In genomic region chr14:21335691-21336314, GRCm38 (mm10) we compare ENCODE assay signal across 15 mouse cellular contexts.
DNase-seq lines count a peak whose midpoint lies in the region; ATAC-seq and TF ChIP-seq lines count a peak whose summit lies in the region.
"Had no signal": no experiment of that assay in that cellular context is flagged by ENCODE, and none has a peak within 500 bp of the region (broad histone marks: within the 10 kb centered on the region; RNA-seq: fewer than 3 reads in every experiment).

No protein-coding gene starts in this region.

- peak overlapping the region; percentile 23; the same call in 1 of the 2 replicates for H3K27ac ChIP-seq in heart, embryonic 12.5 days (ENCODE audit: poor library complexity, severe bottlenecking)
- peak overlapping the region; percentile 30; the same call in 1 of the 2 replicates for H3K27ac ChIP-seq in neural tube, embryonic 14.5 days (ENCODE audit: low read depth, low read length)
- no peak overlapping the region for H3K27ac ChIP-seq in neural tube, embryonic 15.5 days (replicated peaks)
- H3K27ac ChIP-seq in heart, postnatal 0 days (ENCODE audit: low read depth) = peak overlapping the region; percentile 53
- H3K27ac ChIP-seq: hindbrain, embryonic 15.5 days had no signal

- 42% methylated on average over 11 of the region's 11 CpGs for WGBS in heart, embryonic 12.5 days
- WGBS in neural tube, embryonic 14.5 days = 39% methylated on average over 11 of the region's 11 CpGs
- 46% methylated on average over 11 of the region's 11 CpGs for WGBS in neural tube, embryonic 15.5 days
- WGBS in heart, postnatal 0 days = 32% methylated on average over 11 of the region's 11 CpGs

- no peak for DNase-seq in heart, postnatal 14 days
- peak; percentile 40 for DNase-seq in heart, postnatal 0 days (ENCODE audit: low spot score)
- DNase-seq in cerebellum, adult 8-10 months = no peak
- DNase-seq in urinary bladder, postnatal 14 days (ENCODE audit: low spot score) = no peak
- DNase-seq: adrenal gland, postnatal 14 days; embryo, embryonic 11 days; gastrocnemius, postnatal 36 days; layer of hippocampus, postnatal 36 days; lung, embryonic 14.5 days; right cerebral cortex, postnatal 25 days had no signal

- no peak for TF ChIP-seq EP300 in heart, postnatal 0 days (IDR thresholded peaks at IDR 0.05; ENCODE audit: low read depth)

- peaks cover 21% of the 10 kb centered on the region for H3K4me1 ChIP-seq in heart, embryonic 12.5 days (replicated peaks)
- peaks cover 10% of the 10 kb centered on the region for H3K4me1 ChIP-seq in neural tube, embryonic 14.5 days (ENCODE audit: control insufficient read depth, insufficient read depth, low read length)
- H3K4me1 ChIP-seq in neural tube, embryonic 15.5 days = peaks cover 8% of the 10 kb centered on the region
- peaks cover 15% of the 10 kb centered on the region for H3K4me1 ChIP-seq in heart, postnatal 0 days (ENCODE audit: control insufficient read depth, insufficient read depth)

- H3K4me3 ChIP-seq in heart, embryonic 12.5 days = no peak overlapping the region
- no peak overlapping the region for H3K4me3 ChIP-seq in neural tube, embryonic 14.5 days (ENCODE audit: low read depth, low read length)
- H3K4me3 ChIP-seq in neural tube, embryonic 15.5 days (replicated peaks) = no peak overlapping the region
- H3K4me3 ChIP-seq in heart, postnatal 0 days (ENCODE audit: low read depth, low read length) = no peak overlapping the region
- H3K4me3 ChIP-seq: erythroblast, embryonic 14.5 days; hindbrain, embryonic 15.5 days had no signal

- ATAC-seq in heart, embryonic 12.5 days (ENCODE audit: insufficient number of reproducible peaks, low FRiP score) = no peak
- ATAC-seq in neural tube, embryonic 14.5 days (ENCODE audit: low read depth) = peak; percentile 24; the same call in 1 of the 2 replicates
- ATAC-seq in neural tube, embryonic 15.5 days (ENCODE audit: low FRiP score) = no peak
- peak; percentile 53 for ATAC-seq in heart, postnatal 0 days (ENCODE audit: insufficient read depth, low read depth)

- peaks cover 6% of the 10 kb centered on the region; the same call in 1 of the 2 replicates for H3K36me3 ChIP-seq in heart, embryonic 12.5 days
- no peaks in the 10 kb centered on the region for H3K36me3 ChIP-seq in neural tube, embryonic 14.5 days (ENCODE audit: control insufficient read depth, insufficient read depth, low read length)
- no peaks in the 10 kb centered on the region for H3K36me3 ChIP-seq in neural tube, embryonic 15.5 days
- no peaks in the 10 kb centered on the region for H3K36me3 ChIP-seq in heart, postnatal 0 days (replicated peaks; ENCODE audit: control insufficient read depth, insufficient read depth, low read length)
- H3K36me3 ChIP-seq: hindbrain, embryonic 15.5 days had no signal

- no peaks in the 10 kb centered on the region for H3K9me3 ChIP-seq in heart, embryonic 12.5 days (replicated peaks)
- H3K9me3 ChIP-seq in neural tube, embryonic 14.5 days (ENCODE audit: control insufficient read depth, low read length) = no peaks in the 10 kb centered on the region
- H3K9me3 ChIP-seq in neural tube, embryonic 15.5 days (replicated peaks) = no peaks in the 10 kb centered on the region
- no peaks in the 10 kb centered on the region for H3K9me3 ChIP-seq in heart, postnatal 0 days (replicated peaks; ENCODE audit: control insufficient read depth, low read length)
- H3K9me3 ChIP-seq: hindbrain, embryonic 15.5 days had no signal

- no peak for TF ChIP-seq CTCF in heart, postnatal 0 days (IDR thresholded peaks at IDR 0.05; ENCODE audit: low read depth)

- 0 out of 2 replicates have a peak overlapping the region, but pooled peaks have one; percentile 17 for H3K9ac ChIP-seq in heart, embryonic 12.5 days
- H3K9ac ChIP-seq in neural tube, embryonic 14.5 days (replicated peaks; ENCODE audit: low read depth, low read length) = no peak overlapping the region
- H3K9ac ChIP-seq in neural tube, embryonic 15.5 days (replicated peaks) = no peak overlapping the region
- H3K9ac ChIP-seq in heart, postnatal 0 days (replicated peaks; ENCODE audit: low read depth, low read length) = no peak overlapping the region
- H3K9ac ChIP-seq: hindbrain, embryonic 15.5 days; lung, embryonic 14.5 days had no signal

- no peaks in the 10 kb centered on the region for H3K27me3 ChIP-seq in heart, embryonic 12.5 days (replicated peaks)
- H3K27me3 ChIP-seq in neural tube, embryonic 14.5 days (ENCODE audit: control insufficient read depth, insufficient read depth, low read length) = no peaks in the 10 kb centered on the region
- H3K27me3 ChIP-seq in neural tube, embryonic 15.5 days (replicated peaks) = no peaks in the 10 kb centered on the region
- H3K27me3 ChIP-seq in heart, postnatal 0 days (ENCODE audit: control insufficient read depth, insufficient read depth, low read length) = no peaks in the 10 kb centered on the region
- H3K27me3 ChIP-seq: hindbrain, embryonic 15.5 days had no signal

- intact Hi-C loops in heart, postnatal 14 days (cut with DNase I) = no loop called here

- H3K4me2 ChIP-seq in heart, embryonic 12.5 days = peak overlapping the region; percentile 15
- no peak overlapping the region for H3K4me2 ChIP-seq in neural tube, embryonic 14.5 days (ENCODE audit: low read depth, low read length)
- H3K4me2 ChIP-seq in neural tube, embryonic 15.5 days = no peak overlapping the region
- peak overlapping the region; percentile 23; the same call in 1 of the 2 replicates for H3K4me2 ChIP-seq in heart, postnatal 0 days (ENCODE audit: low read depth, low read length)
- H3K4me2 ChIP-seq: hindbrain, embryonic 15.5 days; lung, embryonic 14.5 days had no signal

Comparison
In these comparisons a context has a peak if more than half of its experiments do, and no peak if none do; other contexts are left out.
1. ATAC-seq: peak in neural tube, embryonic 14.5 days (single experiment) and heart, postnatal 0 days (single experiment); none in heart, embryonic 12.5 days (single experiment) and neural tube, embryonic 15.5 days (single experiment).
2. H3K4me2 ChIP-seq: peak in heart, embryonic 12.5 days (single experiment) and heart, postnatal 0 days (single experiment); none in neural tube, embryonic 14.5 days (single experiment) and neural tube, embryonic 15.5 days (single experiment).